Mouse (Mus musculus) liver, embryonic 11.5 days (tissue): ENCODE results near the gene Dennd1a. TPM values are rescaled to one million over a fixed set of nuclear protein-coding genes. Genes with fewer than 3 reads are reported as not detected.

Experiments
- ATAC-seq: fragments of 200-750 bp; cut with Nextera tagmentation; replicated peaks from 2 replicates; pipeline ENCODE4 v1.8.0; 2017; ENCODE audit warnings: moderate number of reproducible peaks, mild to moderate bottlenecking, moderate TSS enrichment, moderate library complexity; ENCODE audit not compliant: low FRiP score
- DNase-seq: peaks from one replicate; pipeline ENCODE4 v3.0.0-alpha.2; 2017; ENCODE audit warnings: low spot score
- H3K27ac ChIP-seq: fragments of 300-500 bp; sonication (generic); 2 replicates; pipeline ENCODE4 v1.5.1; 2014; ENCODE audit warnings: mild to moderate bottlenecking, low read depth, low read length, control low read depth
- H3K27me3 ChIP-seq: fragments of 300-500 bp; sonication (generic); replicated peaks from 2 replicates; pipeline ENCODE4 v1.6.1; 2014; ENCODE audit warnings: low read length, mixed read lengths; ENCODE audit not compliant: control insufficient read depth, insufficient read depth
- H3K36me3 ChIP-seq: fragments of 300-500 bp; sonication (generic); 2 replicates; pipeline ENCODE4 v1.6.1; 2014; ENCODE audit warnings: mild to moderate bottlenecking, low read length, moderate library complexity, mixed read lengths; ENCODE audit not compliant: control insufficient read depth, insufficient read depth
- H3K4me1 ChIP-seq: fragments of 300-500 bp; sonication (generic); replicated peaks from 2 replicates; pipeline ENCODE4 v1.6.1; 2014; ENCODE audit warnings: low read length, mixed read lengths; ENCODE audit not compliant: control insufficient read depth, insufficient read depth
- H3K4me2 ChIP-seq: fragments of 300-500 bp; sonication (generic); 2 replicates; pipeline ENCODE4 v1.6.1; 2014; ENCODE audit warnings: mild to moderate bottlenecking, control low read depth, moderate library complexity
- H3K4me3 ChIP-seq: fragments of 300-500 bp; sonication (generic); 2 replicates; pipeline ENCODE4 v1.5.1; 2014; ENCODE audit warnings: low read depth, low read length, control low read depth
- H3K9ac ChIP-seq: fragments of 300-500 bp; sonication (generic); 2 replicates; pipeline ENCODE4 v1.6.1; 2014; ENCODE audit warnings: low read depth, low read length, control low read depth
- H3K9me3 ChIP-seq: fragments of 300-500 bp; sonication (generic); 2 replicates; pipeline ENCODE4 v1.6.1; 2016; ENCODE audit warnings: low read length, inconsistent platforms, mixed read lengths; ENCODE audit not compliant: control insufficient read depth
- WGBS: fragments of 180-500 bp; shearing (Covaris S2); extraction: QIAGEN DNeasy Blood & Tissue Kit; methylation state at CpG from one replicate; pipeline ENCODE4 v1.1.7; 2014; 5-methylcytosine and 5-hydroxymethylcytosine counted together
- polyA plus RNA-seq: library from polyadenylated mRNA; unstranded; fragments of >200 nt; fragmentation: Nextera tagmentation; extraction: Ambion mirVana; gene quantifications from 2 replicates; pipeline ENCODE4 v1.2.1, GENCODE M21; 2014

Dennd1a gene
- polyA plus RNA-seq, 1 experiment from 2014 or later, result 10.6 TPM

- Histone ChIP-seq H3K27me3 (no peaks in the 10 kb centered on the region), H3K4me2 (no peak overlapping the region), H3K9ac (no peak overlapping the region), H3K4me3 (no peak overlapping the region), H3K4me1 (no peaks in the 10 kb centered on the region), H3K27ac (no peak overlapping the region), H3K36me3 (no peaks in the 10 kb centered on the region), H3K9me3 (no peaks in the 10 kb centered on the region)
- no peak for ATAC-seq
- 80% methylated on average over 3 of the region's 3 CpGs for WGBS
- DNase-seq, result no peak
These were observed 298.1 kb downstream of the Dennd1a start for GRCm38 (mm10) chr2:37989091-37989490.

- Histone ChIP-seq H3K27ac (no peak overlapping the region), H3K36me3 (no peaks in the 10 kb centered on the region), H3K9me3 (no peaks in the 10 kb centered on the region), H3K4me2 (no peak overlapping the region), H3K4me3 (no peak overlapping the region), H3K4me1 (no peaks in the 10 kb centered on the region), H3K9ac (no peak overlapping the region), H3K27me3 (no peaks in the 10 kb centered on the region)
- no peak for ATAC-seq
- DNase-seq, result no peak
- 72% methylated on average over 1 of the region's 1 CpGs for WGBS
These were observed 298.9 kb downstream of the Dennd1a start for GRCm38 (mm10) chr2:37988301-37988700.

DNA sequence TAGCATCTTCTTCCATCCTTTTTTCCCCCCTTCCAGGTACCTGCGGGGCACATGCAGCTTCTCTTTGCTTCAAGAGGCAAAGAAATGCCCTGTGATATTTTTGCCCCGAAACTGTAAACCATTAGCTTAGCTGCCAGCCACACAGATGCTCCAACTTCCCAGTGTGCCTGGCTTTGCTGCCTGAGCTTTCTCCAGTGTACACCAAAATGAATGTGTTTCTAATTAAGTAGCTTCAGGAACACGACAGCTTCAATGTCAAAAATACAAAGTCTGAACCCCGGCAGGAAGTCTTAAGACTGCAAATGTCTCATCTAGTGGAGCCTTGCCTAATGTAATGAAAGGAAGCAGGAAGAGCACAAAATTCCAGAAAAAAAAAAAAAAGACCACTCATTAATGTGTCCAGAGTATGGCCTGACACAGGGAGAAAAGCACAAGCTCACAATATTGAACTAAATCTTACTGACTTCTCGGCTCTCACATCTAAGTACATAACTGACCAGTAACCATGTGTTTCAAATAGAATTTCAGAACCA lies 301.4 kb downstream of the Dennd1a start:
- H3K36me3 ChIP-seq, result no peaks in the 10 kb centered on the region
- no peaks in the 10 kb centered on the region for H3K4me1 ChIP-seq
- H3K27ac ChIP-seq, result no peak overlapping the region
- no peak for DNase-seq
- no peaks in the 10 kb centered on the region for H3K9me3 ChIP-seq
- ATAC-seq, result no peak
- 64% methylated on average over 5 of the region's 5 CpGs for WGBS
- H3K4me3 ChIP-seq, result no peak overlapping the region
- H3K4me2 ChIP-seq, result no peak overlapping the region
- H3K9ac ChIP-seq, result no peak overlapping the region
- no peaks in the 10 kb centered on the region for H3K27me3 ChIP-seq

- 90% methylated on average over 1 of the region's 1 CpGs for WGBS
- no peaks in the 10 kb centered on the region for H3K36me3 ChIP-seq
- no peaks in the 10 kb centered on the region for H3K4me1 ChIP-seq
- H3K27me3 ChIP-seq, result no peaks in the 10 kb centered on the region
- no peaks in the 10 kb centered on the region for H3K9me3 ChIP-seq
- ATAC-seq (no peak), DNase-seq (no peak)
- no peak overlapping the region for H3K9ac ChIP-seq
- no peak overlapping the region for H3K4me2 ChIP-seq
- H3K27ac ChIP-seq, result no peak overlapping the region
- H3K4me3 ChIP-seq, result no peak overlapping the region
These were observed 304.5 kb downstream of the Dennd1a start for GRCm38 (mm10) chr2:37982714-37983113.

DNA sequence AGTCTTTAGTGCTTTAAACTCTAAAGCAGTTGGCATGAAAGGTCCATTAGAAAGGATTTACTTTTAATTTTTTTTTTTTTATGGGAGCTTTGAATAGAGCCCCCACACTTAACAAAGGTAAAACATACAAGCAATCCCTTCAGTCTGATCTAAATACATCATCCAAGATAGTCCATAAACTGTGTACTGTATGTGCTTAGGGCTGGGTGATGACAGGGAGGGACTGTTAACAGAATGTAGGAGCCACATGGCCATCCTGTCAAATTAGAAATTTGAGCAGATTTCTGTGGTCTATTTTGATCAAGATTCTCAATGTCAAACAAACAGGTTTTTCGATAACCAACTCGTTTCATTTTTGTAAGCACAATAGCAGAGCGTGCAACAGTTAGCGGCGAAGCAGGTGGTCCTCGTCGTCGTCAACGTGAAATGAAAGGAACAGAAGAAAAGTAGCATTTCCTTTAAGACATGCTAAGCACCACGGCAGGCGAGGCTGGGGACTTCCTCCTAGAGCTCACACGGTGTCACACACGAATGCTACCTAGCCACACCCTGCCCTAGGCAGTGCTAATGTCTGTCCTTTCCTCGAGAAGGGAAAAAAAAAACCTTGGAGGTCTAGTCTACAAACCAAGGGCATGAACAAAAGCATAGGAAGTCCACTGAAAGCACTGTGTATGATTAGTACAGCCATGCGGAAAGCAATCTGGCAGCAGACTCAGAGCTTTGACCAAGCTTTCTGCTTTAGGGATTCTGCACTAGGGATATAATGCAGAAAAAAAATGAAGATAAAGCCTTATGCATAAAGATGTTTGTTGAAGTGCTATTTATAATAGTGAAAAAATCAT lies 305.4 kb downstream of the Dennd1a start:
- Histone ChIP-seq H3K4me3 (no peak overlapping the region), H3K27me3 (no peaks in the 10 kb centered on the region), H3K36me3 (no peaks in the 10 kb centered on the region), H3K4me1 (no peaks in the 10 kb centered on the region), H3K9ac (no peak overlapping the region), H3K4me2 (no peak overlapping the region), H3K27ac (no peak overlapping the region), H3K9me3 (no peaks in the 10 kb centered on the region)
- DNase-seq (no peak), ATAC-seq (no peak)
- WGBS, result 69% methylated on average over 15 of the region's 15 CpGs

DNA sequence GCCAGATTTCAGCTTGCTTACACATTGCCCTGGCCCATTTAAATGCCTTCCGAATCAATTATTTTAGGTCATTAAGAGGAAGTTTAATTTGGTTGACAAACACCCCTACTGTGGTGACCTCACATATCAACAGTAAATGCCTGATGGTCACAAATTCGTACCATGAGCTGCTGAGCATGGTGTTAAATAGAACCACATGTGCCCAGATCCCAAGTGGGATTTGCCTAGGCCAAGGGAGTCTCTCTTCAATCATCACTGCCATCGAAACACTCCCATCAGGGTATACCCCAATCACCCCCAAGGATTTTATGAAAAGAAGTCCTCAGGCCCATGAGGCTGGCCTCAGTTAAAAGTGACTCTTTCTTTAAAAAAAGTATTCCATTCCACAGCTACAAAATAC lies 313.0 kb downstream of the Dennd1a start:
- Histone ChIP-seq H3K9ac (no peak overlapping the region), H3K4me2 (no peak overlapping the region), H3K4me1 (no peaks in the 10 kb centered on the region), H3K27ac (no peak overlapping the region), H3K9me3 (no peaks in the 10 kb centered on the region), H3K4me3 (no peak overlapping the region), H3K36me3 (no peaks in the 10 kb centered on the region), H3K27me3 (no peaks in the 10 kb centered on the region)
- no peak for ATAC-seq
- 90% methylated on average over 3 of the region's 3 CpGs for WGBS
- no peak for DNase-seq

DNA sequence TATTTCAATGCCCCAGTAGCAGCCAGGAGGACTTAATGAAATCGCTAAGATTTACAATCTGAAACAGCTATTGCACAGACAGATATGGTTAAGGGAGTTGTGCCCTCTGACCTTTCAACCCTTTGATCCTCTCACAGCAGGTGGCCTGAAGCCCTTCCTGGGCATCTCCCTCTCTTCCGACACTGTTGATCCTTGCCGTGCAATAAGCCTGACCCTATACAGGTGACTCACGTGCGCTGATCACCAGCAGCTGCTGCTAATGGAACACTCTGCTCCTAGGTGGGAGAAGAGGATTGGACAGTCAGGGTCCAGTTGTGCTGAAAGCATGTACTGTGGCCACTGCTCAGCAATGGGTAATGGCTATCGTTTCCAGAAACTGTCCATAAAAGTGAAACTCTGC lies 314.6 kb downstream of the Dennd1a start:
- no peak for DNase-seq
- Histone ChIP-seq H3K27ac (no peak overlapping the region), H3K36me3 (no peaks in the 10 kb centered on the region), H3K4me1 (no peaks in the 10 kb centered on the region), H3K27me3 (no peaks in the 10 kb centered on the region), H3K4me2 (no peak overlapping the region), H3K4me3 (no peak overlapping the region), H3K9ac (no peak overlapping the region), H3K9me3 (no peaks in the 10 kb centered on the region)
- WGBS, result 77% methylated on average over 6 of the region's 6 CpGs
- ATAC-seq, result no peak

DNA sequence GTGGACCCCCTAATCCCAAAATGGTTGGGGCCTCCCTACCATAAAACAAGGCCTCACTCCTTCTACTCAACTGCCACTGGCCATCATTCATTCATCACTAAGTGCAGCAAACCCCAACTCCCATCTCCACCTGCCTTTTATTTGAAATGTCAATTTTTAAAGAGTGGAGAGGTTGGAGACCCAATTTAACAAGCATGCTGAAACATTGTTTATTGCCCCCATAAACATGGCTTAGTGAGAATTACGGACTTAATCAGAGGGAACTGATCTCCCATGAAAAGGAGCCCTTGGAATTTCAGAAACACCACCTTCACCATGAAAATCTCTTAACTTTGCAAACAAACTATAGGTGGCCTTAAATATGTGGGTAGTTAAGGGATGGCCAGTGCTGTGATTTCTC lies 315.5 kb downstream of the Dennd1a start:
- no peaks in the 10 kb centered on the region for H3K4me1 ChIP-seq

More for the DNA sequence above, 315.5 kb downstream of the Dennd1a start:
- H3K27me3 ChIP-seq, result no peaks in the 10 kb centered on the region
- DNase-seq (no peak), ATAC-seq (no peak)
- WGBS, result 94% methylated on average over 1 of the region's 1 CpGs
- no peak overlapping the region for H3K4me3 ChIP-seq
- no peaks in the 10 kb centered on the region for H3K36me3 ChIP-seq
- no peak overlapping the region for H3K9ac ChIP-seq
- no peak overlapping the region for H3K27ac ChIP-seq
- H3K9me3 ChIP-seq, result no peaks in the 10 kb centered on the region
- H3K4me2 ChIP-seq, result no peak overlapping the region
